Mouse (Mus musculus): Measurements from ENCODE around the gene Rbpj. TPM values are rescaled to one million over a fixed set of nuclear protein-coding genes. Genes with fewer than 3 reads are reported as not detected.

Rbpj gene
- total and polyA plus RNA-seq, 3 experiments, result 40.5 to 62.8 (median 61.3) TPM

DNA sequence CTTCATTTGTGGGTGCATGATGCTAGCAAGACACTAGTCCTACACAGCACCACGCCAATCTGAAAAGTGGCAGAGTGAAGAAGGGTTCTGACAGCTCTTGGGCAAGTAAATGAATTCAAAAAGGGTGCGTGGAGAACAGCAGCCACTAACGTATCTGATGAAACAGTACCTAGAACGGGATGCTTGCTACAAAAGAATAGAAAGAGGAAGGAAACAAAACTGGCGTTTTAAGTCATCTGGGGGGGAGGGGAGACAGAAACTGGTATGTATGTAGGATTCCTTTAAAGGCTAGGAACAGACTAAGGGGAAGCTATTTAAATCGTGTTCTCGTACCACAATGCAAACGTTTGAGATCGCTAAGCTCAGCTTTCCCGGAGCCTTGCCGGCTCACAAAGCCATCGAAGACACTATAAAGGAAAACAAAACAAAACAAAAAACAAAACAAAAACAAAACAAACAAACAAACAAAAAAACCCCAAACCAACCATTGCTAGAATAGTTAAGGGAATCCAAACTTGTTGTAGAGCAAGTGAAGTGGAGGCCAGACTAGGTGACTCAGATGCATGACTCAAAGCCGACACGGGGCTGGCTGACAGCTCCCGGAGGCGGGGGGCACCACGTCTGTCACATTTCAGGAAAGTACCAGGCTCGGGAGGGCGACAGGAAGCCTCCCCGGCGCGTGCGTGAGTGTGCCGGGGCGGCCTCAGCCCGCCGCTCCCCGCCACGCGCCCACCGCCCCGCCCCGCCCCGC lies 122.6 kb downstream of the Rbpj start:
- peak overlapping the region; percentile 85 for H3K27ac ChIP-seq (ENCODE audit: insufficient read depth, low read depth)
- no peak; the same call in 1 of the 2 replicates for TF ChIP-seq POLR2AphosphoS2 (IDR thresholded peaks at IDR 0.05; ENCODE audit: low read depth, low read length)
- TF ChIP-seq JUN (IDR thresholded peaks at IDR 0.05; ENCODE audit: insufficient read depth, low read depth, low read length), result no peak
- TF ChIP-seq MAZ (IDR thresholded peaks at IDR 0.05; ENCODE audit: low read depth, low read length), result peak; percentile 15; the same call in 1 of the 2 replicates
- peak; percentile 44; the same call in 1 of the 2 replicates for TF ChIP-seq EP300 (IDR thresholded peaks at IDR 0.05; ENCODE audit: low read length)
- peak; percentile 85 for TF ChIP-seq TBP (conservative IDR thresholded peaks at IDR 0.05; ENCODE audit: low read depth, low read length)
- 0 out of 2 replicates have a peak, but pooled peaks have one; percentile 9 for TF ChIP-seq MYC (IDR thresholded peaks at IDR 0.05; ENCODE audit: low read depth, low read length)
- 0 out of 2 replicates have a peak, but pooled peaks have one; percentile 22 for TF ChIP-seq UBTF (IDR thresholded peaks at IDR 0.05; ENCODE audit: low read depth, low read length)
- TF ChIP-seq SMC3 (IDR thresholded peaks at IDR 0.05; ENCODE audit: low read depth, low read length), result no peak
- no peak for TF ChIP-seq ZC3H11A (IDR thresholded peaks at IDR 0.05; ENCODE audit: low read depth, low read length)
- TF ChIP-seq RAD21 (IDR thresholded peaks at IDR 0.05; ENCODE audit: low read depth, low read length), result no peak; the same call in 1 of the 2 replicates
- TF ChIP-seq NRF1 (IDR thresholded peaks at IDR 0.05; ENCODE audit: low read depth, low read length), result no peak
- TF ChIP-seq ZKSCAN1 (IDR thresholded peaks at IDR 0.05; ENCODE audit: borderline replicate concordance, low read depth, low read length), result no peak
- TF ChIP-seq MAFK (IDR thresholded peaks at IDR 0.05; ENCODE audit: insufficient replicate concordance, low read length), result no peak
- TF ChIP-seq RCOR1 (conservative IDR thresholded peaks at IDR 0.05; ENCODE audit: low read depth, low read length), result no peak
- TF ChIP-seq BHLHE40 (IDR thresholded peaks at IDR 0.05; ENCODE audit: low read depth, low read length), result no peak
- TF ChIP-seq USF1 (IDR thresholded peaks at IDR 0.05; ENCODE audit: low read depth, low read length), result no peak
- TF ChIP-seq TCF12 (IDR thresholded peaks at IDR 0.05; ENCODE audit: low read depth, low read length), result 0 out of 2 replicates have a peak, but pooled peaks have one; percentile 7
- no peak for TF ChIP-seq PAX5 (IDR thresholded peaks at IDR 0.05; ENCODE audit: low read length)
- peak; percentile 82 for TF ChIP-seq CHD1 (IDR thresholded peaks at IDR 0.05; ENCODE audit: low read depth, low read length)
- peak; percentile 66; the same call in 1 of the 2 replicates for TF ChIP-seq CHD2 (IDR thresholded peaks at IDR 0.05; ENCODE audit: low read length)
- peak; percentile 18; the same call in 1 of the 2 replicates for TF ChIP-seq ETS1 (conservative IDR thresholded peaks at IDR 0.05; ENCODE audit: low read depth, low read length)
- in situ Hi-C loops (cut with MboI; ENCODE audit: low pct_ligation_motif_present, low pct_unique_long_range_greater_than_20kb, low sequenced_read_pairs) (no loop called here), dilution Hi-C loops (cut with MboI; ENCODE audit: extremely low pct_ligation_motif_present, extremely low pct_unique_long_range_greater_than_20kb, low sequenced_read_pairs) (no loop called here)
- H3K27me3 ChIP-seq (replicated peaks), result no peaks in the 10 kb centered on the region
- H3K79me2 ChIP-seq (replicated peaks; ENCODE audit: control insufficient read depth, extremely low read depth, insufficient read depth, poor library complexity, severe bottlenecking), result peaks cover 26% of the 10 kb centered on the region
- H3K4me2 ChIP-seq (ENCODE audit: insufficient read depth, low read depth, poor library complexity, severe bottlenecking), result peak overlapping the region; percentile 46; the same call in 1 of the 2 replicates
- peaks cover 12 to 37% of the 10 kb centered on the region in 2 experiments for H3K4me1 ChIP-seq (ENCODE audit: control insufficient read depth in 1 of 2, insufficient read depth in 2 of 2)
- H3K9ac ChIP-seq (ENCODE audit: insufficient read depth, low read depth), result peak overlapping the region; percentile 95
- H3K4me3 ChIP-seq (replicated peaks in 1 of 3; ENCODE audit: low read depth in 2 of 3, low read length in 2 of 3, poor library complexity in 1 of 3), result peak overlapping the region; percentile 57 to 93 (median 86)
- peak; percentile 88 for DNase-seq (ENCODE audit: extremely low read depth)
- no peaks in the 10 kb centered on the region for H3K36me3 ChIP-seq (replicated peaks in 1 of 2; ENCODE audit: control insufficient read depth in 1 of 2, insufficient read depth in 1 of 2, low read length in 1 of 2)
- no peaks in the 10 kb centered on the region for H3K9me3 ChIP-seq (replicated peaks; ENCODE audit: low read length)
